In genomic region chr16:24076109-24076798, GRCm38 (mm10) we compare ENCODE assay signal across 14 mouse cellular contexts.
DNase-seq lines count a peak whose midpoint lies in the region; ATAC-seq and TF ChIP-seq lines count a peak whose summit lies in the region.
"Had no signal": no experiment of that assay in that cellular context is flagged by ENCODE, and none has a peak within 500 bp of the region (broad histone marks: within the 10 kb centered on the region; RNA-seq: fewer than 3 reads in every experiment).

No protein-coding gene starts in this region.

- peak overlapping the region; percentile 41 for H3K27ac ChIP-seq in liver, postnatal 0 days (ENCODE audit: low read depth)
- H3K27ac ChIP-seq in intestine, embryonic 16.5 days (ENCODE audit: low read length): no peak overlapping the region
- H3K27ac ChIP-seq: embryonic facial prominence, embryonic 13.5 days; heart, embryonic 13.5 days; hindbrain, embryonic 10.5 days had no signal

- H3K9me3 ChIP-seq in liver, postnatal 0 days (ENCODE audit: low read length): no peaks in the 10 kb centered on the region
- H3K9me3 ChIP-seq in intestine, embryonic 16.5 days (ENCODE audit: control insufficient read depth, low read length): no peaks in the 10 kb centered on the region
- H3K9me3 ChIP-seq: embryonic facial prominence, embryonic 13.5 days; heart, embryonic 13.5 days; hindbrain, embryonic 10.5 days had no signal

- peak; percentile 95 for DNase-seq in heart, adult 11 months
- no peak for DNase-seq in heart, postnatal 25 days (ENCODE audit: low spot score)
- DNase-seq in A20 (ENCODE audit: low read depth, low spot score): peak; percentile 65
- peak; percentile 54 for DNase-seq in liver, postnatal 0 days
- DNase-seq in spleen, adult 12 weeks (ENCODE audit: low spot score): peak; percentile 10
- DNase-seq in kidney, postnatal 36 days: no peak
- no peak for DNase-seq in thymus, postnatal 10 days (ENCODE audit: low spot score in 2 of 2)
- DNase-seq: cerebellum, adult 2 months; right cerebral cortex, adult 18-20 months; thymus, adult 18-20 months had no signal

- peak; percentile 61 for ATAC-seq in liver, postnatal 0 days
- ATAC-seq in intestine, embryonic 16.5 days: no peak

- no peak overlapping the region for H3K9ac ChIP-seq in liver, postnatal 0 days (replicated peaks)
- H3K9ac ChIP-seq in intestine, embryonic 16.5 days (ENCODE audit: low read depth, low read length): no peak overlapping the region
- H3K9ac ChIP-seq: embryonic facial prominence, embryonic 13.5 days; heart, embryonic 13.5 days had no signal

- intact Hi-C loops in heart, postnatal 25 days (cut with DNase I): no loop called here

- peaks cover 8% of the 10 kb centered on the region; the same call in 1 of the 2 replicates for H3K4me1 ChIP-seq in liver, postnatal 0 days (ENCODE audit: insufficient read depth)
- peaks cover 3% of the 10 kb centered on the region; the same call in 1 of the 2 replicates for H3K4me1 ChIP-seq in intestine, embryonic 16.5 days (ENCODE audit: control insufficient read depth, insufficient read depth, low read length)
- H3K4me1 ChIP-seq: embryonic facial prominence, embryonic 13.5 days; heart, embryonic 13.5 days; hindbrain, embryonic 10.5 days had no signal

- 40% methylated on average over 4 of the region's 4 CpGs for WGBS in liver, postnatal 0 days (ENCODE audit: insufficient replicate concordance)
- 88% methylated on average over 4 of the region's 4 CpGs for WGBS in intestine, embryonic 16.5 days

- no peaks in the 10 kb centered on the region for H3K36me3 ChIP-seq in liver, postnatal 0 days (replicated peaks; ENCODE audit: insufficient read depth, low read length)
- no peaks in the 10 kb centered on the region for H3K36me3 ChIP-seq in intestine, embryonic 16.5 days (ENCODE audit: control insufficient read depth, insufficient read depth, low read length)
- H3K36me3 ChIP-seq: embryonic facial prominence, embryonic 13.5 days; heart, embryonic 13.5 days; hindbrain, embryonic 10.5 days had no signal

- no peak for TF ChIP-seq EP300 in liver, postnatal 0 days (IDR thresholded peaks at IDR 0.05; ENCODE audit: low read depth)

- H3K4me3 ChIP-seq in liver, postnatal 0 days (ENCODE audit: low read depth, low read length): no peak overlapping the region
- no peak overlapping the region for H3K4me3 ChIP-seq in intestine, embryonic 16.5 days (ENCODE audit: low read length)
- H3K4me3 ChIP-seq: embryonic facial prominence, embryonic 13.5 days; heart, embryonic 13.5 days; hindbrain, embryonic 10.5 days had no signal

- TF ChIP-seq CTCF in liver, postnatal 0 days (IDR thresholded peaks at IDR 0.05; ENCODE audit: low read depth): 0 out of 2 replicates have a peak, but pooled peaks have one; percentile 31

- no peaks in the 10 kb centered on the region for H3K27me3 ChIP-seq in liver, postnatal 0 days (ENCODE audit: insufficient read depth, low read length)
- no peaks in the 10 kb centered on the region for H3K27me3 ChIP-seq in intestine, embryonic 16.5 days (replicated peaks; ENCODE audit: control insufficient read depth, insufficient read depth, low read length)
- H3K27me3 ChIP-seq: embryonic facial prominence, embryonic 13.5 days had no signal

- 0 out of 2 replicates have a peak overlapping the region, but pooled peaks have one; percentile 0 for H3K4me2 ChIP-seq in liver, postnatal 0 days (ENCODE audit: low read depth, low read length)
- no peak overlapping the region for H3K4me2 ChIP-seq in intestine, embryonic 16.5 days (ENCODE audit: low read depth, low read length)
- H3K4me2 ChIP-seq: embryonic facial prominence, embryonic 13.5 days; heart, embryonic 13.5 days had no signal

Comparison
In these comparisons a context has a peak if more than half of its experiments do, and no peak if none do; other contexts are left out.
1. DNase-seq: peak in heart, adult 11 months (single experiment), A20 (single experiment), liver, postnatal 0 days (single experiment) and spleen, adult 12 weeks (single experiment); none in heart, postnatal 25 days (single experiment), kidney, postnatal 36 days (0 of 2) and thymus, postnatal 10 days (0 of 2).